Mouse (Mus musculus) embryo, embryonic 11 days (tissue): Measurements from ENCODE around the gene Sdhb.
A peak's percentile ranks its signal among the peaks of the same experiment; 100 is the strongest.

Experiments
- DNase-seq: peaks from one replicate; pipeline ENCODE4 v3.0.0-alpha.2; 2015

Gene Sdhb

DNA sequence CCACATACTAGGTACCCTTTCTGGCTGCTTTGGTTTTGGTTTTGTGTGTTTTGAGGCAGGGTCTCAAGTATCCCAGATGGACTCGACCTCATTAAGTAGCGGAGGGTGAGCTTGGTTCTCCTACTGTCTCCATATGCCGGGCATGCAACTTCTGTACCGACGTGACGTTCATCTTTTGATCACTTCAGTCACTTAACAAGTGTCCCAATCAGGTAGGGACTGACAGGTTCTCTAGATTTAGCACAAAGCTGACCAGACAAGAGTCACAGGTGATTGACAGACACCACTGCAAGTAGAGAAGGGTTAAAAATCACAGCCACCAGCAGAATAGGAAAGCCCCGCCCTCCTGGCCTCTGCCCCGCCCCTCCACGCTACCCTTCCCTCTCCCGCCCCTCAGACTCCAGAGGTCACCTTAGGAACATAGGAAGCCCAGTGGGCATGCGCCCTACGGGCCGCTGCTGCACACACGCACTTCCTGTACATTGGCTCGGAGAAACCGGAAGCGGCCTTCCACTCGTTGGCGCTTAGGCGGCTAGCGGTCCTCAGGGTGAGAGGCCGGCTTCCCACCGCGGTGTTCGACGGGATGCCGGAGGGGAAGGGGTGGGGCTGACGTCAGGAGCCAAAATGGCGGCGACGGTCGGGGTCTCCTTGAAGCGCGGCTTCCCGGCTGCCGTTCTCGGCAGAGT lies at the start of gene Sdhb:
Sdhb (plus strand) TSS at position 423 of the 686 bp plus-strand sequence.
- DNase-seq, result peak; percentile 100

DNA sequence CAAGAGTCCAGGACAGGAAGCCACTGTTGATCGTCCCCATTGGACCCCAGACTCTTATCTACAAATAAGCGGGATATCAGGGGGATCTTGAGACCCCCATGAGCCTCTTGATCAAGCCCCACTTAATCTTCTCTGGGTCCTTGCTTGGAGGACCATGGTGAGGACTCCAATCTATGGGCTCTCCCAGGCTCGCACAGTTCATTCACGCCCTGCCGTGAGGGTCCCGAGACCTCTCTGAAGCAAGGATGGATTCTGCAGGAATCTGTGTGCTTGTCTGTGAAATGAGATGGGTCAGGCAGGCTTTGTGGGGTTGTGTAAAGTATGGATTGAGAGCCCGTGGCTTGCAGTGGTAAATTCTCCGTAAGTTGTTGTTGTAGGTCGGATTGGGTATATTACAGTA lies 49.6 kb upstream of the Sdhb start:
- DNase-seq, result no peak

DNA sequence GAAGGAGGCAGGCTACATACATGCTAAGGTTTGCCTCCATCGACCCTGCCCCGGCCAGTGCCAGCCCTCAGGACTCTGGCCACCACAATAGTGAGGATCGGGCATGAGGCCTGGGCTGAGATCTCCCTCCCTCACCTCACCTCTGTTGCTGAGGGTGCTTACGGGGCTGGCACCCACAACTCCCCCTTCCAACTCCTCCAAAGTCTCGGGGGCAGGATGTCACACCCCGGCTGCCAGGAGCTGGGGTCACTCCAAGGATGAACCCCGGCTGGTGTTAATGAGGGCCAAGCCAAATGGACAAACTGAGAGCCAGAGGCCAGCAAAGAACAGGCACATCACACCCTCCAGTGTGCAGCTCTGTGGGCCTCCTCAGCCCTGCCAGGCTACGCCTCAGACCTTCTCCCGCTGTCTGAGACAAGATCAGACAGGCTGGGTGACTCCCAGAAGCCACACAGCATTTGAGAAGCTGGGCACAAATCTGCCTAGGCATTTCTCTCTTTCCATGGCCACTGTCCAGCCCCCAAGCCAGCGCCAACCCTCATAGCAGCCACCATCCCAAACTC lies 48.7 kb upstream of the Sdhb start:
- DNase-seq, result no peak

DNA sequence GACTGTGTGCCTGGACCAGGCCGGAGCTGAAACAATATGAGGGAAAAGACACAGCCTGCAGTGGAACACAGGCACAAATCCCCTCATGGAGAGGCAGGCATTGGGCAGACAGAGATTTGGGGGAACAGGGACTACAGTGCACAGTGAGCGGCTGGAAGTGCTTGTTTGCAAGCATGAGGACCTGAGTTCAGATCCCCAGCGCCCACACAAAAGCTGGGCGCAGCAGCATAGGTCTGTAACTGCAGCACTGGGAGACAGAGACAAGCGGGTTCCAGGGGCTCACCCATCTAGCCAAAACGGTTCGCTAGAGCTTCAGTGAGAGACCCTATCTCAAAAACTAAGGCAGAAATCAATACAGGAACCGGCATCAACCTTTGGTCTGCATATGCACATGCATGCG lies 47.4 kb upstream of the Sdhb start:
- no peak for DNase-seq

DNA sequence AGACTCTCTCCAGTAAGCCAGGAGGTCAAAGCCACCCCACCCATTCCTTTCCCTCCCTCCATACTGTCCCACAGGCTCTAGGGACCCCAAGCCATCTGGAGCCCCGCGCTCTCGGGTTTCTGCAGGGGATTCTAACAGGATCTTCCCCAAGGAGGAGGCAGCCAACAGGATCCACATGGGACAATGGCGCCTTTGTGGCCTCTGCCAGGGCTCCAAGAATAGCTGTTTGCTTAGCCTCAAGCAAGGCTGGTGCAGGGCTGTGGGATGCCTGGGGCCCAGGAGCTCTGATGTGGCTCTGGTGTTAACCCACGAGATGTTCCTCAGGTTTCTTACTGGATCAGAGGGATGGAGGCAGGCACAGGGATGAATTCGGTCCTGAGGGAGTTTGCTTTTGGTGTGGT lies 46.3 kb upstream of the Sdhb start:
- DNase-seq, result peak; percentile 40

DNA sequence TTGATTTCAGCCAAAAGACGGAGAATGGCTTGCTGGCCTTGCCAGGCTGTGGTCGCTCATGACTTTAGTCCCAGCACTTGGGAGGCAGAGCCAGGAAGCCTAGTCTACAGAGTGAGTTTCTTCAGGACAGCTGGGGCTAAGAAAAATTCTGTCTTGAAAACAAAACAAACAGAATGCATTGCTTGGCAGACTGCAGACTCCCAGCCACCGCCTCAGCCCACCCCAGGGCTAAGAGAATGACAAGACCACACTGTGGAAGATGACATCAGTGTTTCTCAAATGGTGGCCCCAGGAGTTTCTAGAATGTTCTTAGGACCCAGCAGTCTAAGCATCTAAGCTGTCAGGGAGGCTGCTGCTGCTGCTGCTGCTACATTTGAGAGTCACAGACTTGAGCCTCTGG lies 45.8 kb upstream of the Sdhb start:
- no peak for DNase-seq

DNA sequence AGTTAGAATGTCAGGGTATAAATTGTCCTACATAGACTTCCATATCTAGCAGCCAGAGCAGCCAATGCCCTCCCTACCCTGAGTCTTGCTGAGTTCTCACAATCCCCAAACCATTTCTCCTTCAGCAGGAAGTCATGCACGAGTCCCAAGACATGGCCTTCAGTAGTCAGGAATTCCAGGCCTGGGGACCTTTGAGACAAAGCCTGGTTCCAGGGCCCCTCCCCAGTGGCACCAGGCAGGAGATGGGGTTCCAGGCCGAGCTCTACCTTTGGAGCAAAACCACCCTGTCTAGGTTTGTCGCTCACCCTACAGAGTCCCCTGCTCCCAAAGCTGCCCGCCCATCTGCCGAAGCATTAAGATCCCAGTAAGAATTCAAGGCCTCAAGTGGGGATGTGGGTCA lies 44.7 kb upstream of the Sdhb start:
- no peak for DNase-seq

DNA sequence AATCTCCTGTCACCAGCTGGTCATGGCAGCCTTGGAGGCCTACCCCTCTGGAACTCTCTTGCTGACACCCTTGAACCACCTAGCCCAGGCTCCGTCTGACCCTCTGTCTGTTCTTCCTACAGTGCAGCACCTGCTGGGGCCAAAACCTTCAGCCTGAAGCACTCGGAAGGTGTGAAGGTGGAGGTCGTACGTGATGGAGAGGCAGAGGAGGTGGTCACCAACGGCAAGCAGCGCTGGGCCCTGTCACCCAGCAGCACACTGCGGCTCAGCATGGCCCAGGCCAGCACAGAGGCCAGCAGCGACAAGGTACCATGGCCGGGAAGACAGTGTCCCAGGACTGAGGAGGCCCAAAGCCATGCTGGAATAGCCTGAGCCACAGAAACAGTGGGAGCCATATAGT lies 43.6 kb upstream of the Sdhb start:
- no peak for DNase-seq

DNA sequence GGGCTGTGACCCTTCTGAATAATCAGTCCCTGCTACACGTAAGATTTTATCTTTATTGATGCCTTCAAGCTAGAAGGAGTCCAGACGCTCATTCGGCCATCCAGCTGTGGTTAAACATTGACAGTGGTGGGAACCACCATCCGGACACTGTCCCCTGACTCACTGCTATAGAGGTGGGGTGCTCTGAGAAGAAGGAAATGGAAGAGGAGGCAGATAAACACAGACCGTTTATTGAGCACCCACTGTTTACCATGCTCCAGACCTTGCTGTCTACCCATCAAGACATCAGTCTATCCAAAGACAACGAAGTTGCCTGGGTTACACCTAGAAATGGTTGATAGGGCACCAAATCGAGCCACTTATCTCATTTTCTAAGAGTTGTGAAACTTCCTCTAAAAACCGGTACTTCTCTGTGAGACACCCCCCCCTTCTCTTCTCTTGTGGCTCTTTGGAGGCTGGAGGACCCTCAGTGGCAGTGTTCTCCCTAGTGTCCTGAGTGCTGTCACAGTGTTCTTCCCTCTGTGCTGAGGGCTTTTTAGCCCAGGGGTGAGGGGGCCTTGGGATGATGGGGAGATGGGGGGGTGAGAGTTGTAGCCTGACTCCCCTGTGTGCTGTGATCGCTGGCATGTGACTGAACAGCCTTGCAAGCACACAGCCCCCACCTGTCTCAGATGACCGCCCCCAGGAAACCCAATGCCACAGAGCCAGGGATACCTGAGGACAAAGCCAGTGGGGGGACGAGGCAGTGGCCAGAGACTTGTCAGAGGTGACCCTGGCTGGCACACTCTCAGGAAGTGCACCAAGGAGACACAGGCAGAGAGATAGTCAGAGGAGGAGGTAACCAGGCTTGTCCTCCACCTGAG lies 40.8 kb upstream of the Sdhb start:
- DNase-seq, result no peak

DNA sequence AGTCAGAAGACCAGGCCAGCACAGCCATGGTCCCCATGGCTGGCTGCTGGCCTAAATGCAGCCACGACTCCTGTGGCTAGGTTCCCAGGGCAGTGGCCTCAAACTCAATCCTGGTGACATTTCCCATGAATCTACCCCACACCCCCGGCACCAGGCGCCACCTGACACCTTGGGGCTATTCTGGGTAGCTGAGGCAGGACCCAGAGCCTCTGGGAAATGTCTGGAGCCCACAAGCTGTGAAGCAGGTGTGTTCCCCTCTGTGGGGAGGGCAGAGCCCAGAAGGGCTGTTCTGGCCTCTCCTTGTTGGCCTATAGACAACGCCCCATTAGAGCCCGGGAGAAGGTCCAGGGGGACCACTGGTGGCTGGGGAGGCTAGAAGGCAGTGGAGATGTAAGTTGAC lies 38.5 kb upstream of the Sdhb start:
- no peak for DNase-seq

DNA sequence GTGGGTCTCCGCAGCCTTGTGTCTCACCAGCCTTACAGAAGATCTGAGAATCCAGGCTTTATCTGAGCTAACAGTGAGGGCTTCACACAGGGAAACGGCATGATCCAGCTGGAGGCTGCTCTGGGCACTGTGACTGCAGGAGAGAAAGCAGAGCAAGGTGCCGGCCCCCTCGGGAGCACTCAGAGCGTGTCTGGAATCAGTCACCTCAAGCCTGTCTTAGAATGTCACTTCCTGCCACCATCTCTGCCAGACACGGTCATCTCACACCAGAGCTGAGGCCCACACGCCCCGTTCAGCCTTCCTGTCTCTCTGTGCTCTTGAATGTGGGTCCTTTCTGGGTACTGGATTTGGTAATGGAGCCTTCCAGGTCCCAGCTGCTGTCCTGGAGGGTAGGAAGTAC lies 35.4 kb upstream of the Sdhb start:
- no peak for DNase-seq

DNA sequence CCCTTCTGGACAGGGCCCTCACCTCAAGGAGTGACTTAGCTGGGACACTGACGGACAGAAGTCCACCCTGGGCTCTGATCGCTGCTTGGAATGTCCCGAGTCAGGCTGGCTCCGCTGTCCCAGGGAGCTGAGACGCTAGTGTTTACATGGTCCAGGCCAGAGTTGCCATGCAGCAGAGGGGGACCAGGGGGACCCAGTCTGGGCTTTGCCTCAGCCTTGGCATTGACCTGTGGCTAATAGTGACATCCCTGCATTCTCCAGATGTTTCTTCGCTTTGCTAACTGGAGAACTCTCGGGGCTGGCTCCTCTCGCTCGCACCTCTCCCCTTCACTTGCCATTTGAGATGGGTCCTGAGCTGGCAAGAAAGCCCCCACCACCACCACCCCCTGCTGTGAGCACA lies 32.7 kb upstream of the Sdhb start:
- no peak for DNase-seq

DNA sequence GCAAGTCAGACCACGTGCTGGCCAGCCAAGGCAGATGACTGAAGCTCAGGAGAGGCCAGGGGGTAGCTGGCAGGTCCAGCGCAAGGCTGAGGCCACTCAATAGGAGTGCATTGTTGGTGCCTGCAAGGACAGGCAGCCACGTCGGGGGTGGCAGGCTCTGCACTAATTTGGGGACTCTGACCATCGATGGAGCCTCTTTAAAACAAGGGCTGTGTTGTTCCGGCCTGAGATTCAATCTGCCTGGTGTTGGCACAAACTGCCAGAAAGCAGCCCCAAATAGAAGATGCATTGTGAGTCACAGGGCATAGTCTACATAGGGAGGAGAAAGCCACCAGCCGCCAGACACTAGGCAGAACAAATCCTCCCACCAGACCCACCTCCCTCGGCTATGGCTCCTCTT lies 31.3 kb upstream of the Sdhb start:
- no peak for DNase-seq

DNA sequence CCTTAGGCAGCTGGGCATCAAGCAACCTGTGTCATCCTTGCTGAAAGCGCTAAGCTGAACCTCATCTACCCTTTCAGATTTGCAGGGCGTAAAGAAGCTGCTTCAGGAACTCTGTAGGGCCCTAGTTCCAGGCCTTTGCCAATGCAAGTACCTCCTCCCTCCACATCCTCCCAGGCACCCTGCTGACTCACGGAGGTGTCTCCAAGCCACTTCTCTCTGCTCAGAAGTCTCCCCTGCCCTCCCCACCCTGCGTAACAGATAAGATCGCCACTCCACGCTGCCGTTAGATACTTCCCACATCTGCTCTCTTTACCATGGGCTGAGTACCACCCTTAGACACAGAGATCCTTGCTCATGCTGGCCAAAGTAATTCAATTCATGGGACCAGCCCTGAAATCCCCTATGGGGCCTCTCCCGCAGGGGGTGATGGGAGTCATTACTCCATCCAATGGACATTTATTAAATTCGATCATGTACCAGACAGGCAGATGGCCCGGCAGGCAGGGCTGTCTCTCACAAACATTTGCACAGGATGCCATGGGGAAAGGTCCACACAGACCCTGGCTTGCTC lies 30.0 kb upstream of the Sdhb start:
- DNase-seq, result no peak

DNA sequence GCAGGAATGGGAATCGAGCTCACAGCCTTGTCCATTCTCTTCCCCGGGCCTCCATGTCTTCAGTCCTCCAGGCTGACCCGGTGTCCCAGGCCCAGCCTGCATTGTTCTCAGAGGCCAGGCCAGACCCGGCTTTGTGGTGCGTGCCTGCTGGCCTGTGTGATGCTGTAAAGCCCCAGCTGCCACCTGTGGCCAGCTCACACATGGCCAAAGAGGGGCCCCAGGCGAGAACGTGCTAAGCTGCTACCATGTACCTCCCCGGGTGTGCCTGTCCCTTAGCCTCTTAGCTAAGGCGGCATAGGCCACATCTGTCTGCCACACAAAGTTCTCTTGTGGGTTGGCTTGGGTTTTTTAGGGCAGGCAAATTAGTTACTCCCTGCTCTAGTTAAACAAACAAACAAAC lies 25.4 kb upstream of the Sdhb start:
- DNase-seq, result no peak

DNA sequence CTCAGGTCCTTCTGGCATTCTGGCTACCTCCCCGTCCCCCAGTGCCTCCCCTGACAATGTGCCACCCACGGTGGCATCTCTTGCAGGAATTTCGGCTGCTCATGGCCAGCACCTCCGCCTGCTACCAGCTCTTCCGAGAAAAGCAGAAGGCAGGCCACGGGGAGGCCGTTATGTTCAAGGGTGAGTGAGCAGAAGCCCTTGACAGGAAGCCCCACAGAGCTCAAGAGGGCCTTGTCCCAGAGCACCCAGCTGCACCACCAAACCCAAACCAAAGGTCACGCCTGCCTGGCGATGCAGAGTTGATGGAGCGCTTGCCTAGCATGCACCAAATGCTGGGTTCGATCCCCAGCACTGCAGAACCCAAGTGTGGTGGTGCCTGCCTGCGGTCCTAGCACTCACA lies 16.6 kb upstream of the Sdhb start:
- no peak for DNase-seq

DNA sequence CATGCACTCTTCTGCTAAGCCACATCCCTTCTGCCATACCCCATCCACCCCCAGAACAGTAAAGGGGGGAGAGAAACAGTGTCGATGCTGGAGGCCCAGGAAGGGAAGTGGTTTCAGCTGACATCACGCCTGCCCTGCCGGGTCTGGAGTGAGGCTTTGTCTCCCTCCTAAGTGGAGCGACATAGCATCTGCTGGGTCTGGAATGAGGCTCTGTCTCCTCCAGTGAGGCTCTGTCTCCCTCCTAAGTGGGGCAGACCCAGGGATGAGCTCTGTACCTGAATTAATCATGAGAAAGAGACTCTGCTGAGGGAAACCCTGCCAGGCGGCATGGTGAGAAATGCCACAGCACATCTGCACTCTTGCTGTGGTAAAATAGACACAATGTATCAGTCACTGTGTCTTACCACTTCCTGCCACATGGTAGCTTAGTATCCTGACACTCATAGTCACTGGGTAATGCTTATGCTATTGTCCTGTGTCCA lies 16.0 kb upstream of the Sdhb start:
- DNase-seq, result no peak

DNA sequence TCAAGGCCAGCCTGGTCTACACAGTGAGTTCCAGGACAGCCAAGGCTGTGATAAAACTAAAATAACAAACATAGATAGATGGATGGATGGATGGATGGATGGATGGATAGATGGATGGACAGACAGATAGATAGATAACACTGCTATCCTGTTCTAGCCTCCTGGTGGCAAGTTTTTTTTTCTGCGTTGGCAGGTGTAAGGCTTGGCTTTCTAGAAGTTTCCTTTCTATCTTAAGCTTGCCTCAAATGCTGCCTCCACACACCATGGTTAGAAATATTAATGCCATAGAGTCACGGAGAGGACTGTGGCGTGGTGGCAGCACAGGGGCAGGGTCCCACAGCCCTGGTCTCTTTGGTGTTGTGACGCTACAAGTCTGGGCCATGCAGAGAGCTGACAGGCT lies 15.4 kb upstream of the Sdhb start:
- no peak for DNase-seq

DNA sequence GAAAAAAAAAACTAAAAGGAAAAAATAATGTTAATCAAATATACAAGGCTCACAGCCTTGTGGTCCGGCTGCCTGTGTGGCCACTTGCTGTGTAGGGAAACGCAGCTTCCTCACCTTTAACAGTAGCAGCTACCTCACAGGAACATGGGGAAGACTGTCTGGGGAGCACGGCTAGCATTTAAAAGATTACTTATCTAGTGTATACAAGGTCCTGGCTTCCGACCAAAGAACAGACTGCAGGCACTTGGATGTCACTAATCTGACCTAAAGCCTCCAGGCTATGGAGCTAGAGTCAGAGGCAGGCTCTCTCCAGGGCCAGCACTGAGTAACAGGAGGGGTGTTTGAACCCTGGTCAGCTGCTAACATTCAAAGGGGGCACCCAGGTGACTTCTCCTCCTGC lies 15.0 kb upstream of the Sdhb start:
- DNase-seq, result no peak

DNA sequence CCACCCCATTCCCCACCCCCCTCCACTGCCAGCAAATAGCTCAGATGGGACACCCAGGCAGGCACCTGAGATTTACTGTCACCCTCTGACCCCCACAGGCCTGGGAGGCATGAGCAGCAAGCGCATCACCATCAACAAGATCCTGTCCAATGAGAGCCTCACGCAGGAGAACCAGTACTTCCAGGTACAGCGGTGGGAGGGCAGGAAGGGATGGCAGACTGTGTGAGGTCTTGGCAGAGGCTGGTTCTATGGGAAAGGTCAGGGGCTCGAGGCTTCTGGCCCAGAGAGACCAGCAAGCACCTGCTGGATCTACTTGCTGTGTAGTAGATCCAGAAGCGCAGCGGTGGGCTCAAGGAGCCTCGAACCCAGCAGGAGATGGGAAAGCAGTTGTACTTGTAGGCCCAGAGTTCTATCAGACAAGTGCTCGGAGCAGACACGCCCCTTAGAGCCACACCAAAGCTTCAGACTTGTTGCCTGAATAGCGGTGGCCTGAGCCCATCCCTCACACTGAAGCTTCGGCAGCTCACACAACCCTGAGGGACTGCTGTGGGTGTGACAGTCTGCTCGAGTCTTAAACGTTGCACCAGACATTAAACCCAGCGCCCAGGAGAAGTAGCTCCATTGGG lies 14.3 kb upstream of the Sdhb start:
- DNase-seq, result no peak

DNA sequence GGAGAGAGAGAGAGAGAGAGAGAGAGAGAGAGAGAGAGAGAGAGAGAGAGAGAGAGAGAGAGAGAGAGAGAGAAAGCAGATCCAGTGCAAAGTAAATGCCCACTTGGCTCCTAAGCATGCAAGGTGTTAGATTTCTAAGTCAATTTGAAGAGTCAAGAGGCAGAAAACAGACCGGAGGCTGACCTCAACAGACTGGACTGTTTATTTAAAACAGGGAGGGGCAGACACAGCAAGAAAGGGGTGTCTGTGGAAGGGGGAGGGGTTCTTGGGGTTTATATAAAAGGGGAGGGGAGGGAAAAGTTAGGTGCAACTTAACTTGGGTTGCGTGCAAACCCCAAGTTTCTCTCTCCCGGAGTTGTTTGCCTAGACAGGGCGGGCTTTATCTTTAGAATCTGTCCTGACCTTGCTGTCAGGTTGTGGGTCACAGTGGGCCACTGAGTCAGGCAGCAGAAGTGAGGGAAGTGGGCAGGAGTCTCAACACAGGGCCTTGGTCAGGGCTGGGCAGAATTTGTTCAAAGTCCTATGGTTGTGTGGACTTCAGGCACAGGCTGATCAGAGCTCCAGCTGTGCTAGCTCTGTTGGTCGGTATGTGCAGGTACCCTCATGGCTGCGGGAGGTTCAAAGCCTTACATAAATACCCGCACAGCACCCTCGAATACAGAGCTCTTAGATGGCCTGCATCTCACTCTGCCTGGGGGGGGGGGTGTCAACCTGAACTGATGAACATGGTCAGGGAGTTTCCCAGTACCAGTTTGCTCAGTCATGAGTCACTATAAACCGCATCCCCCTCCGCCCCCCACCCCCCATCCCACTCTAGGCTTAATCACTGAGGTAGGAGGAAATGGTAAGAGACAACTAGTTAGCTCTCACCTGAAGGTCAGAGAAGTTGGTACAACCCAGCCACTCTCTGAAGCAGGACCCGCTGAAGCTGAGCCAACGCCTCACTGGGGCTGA lies 13.2 kb upstream of the Sdhb start:
- DNase-seq, result no peak

DNA sequence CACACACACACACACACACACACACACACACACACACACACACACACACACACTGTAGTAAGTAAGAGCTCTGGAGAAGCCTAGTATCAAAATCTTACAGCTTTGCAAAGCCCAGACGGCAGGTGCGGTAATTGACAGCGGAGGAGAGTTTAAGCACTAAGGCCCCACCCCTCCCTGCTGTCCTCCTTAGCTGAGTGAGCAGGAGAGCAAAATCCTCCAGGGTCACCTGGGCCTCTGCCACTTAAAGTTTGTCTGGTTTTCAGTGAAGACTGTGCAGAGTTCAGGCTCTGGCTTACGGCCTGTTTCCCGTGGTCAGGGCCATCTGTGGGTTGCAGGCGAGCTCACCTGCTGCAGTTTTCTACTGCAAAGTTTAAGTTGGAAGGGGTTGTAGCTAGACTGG lies 12.5 kb upstream of the Sdhb start:
- DNase-seq, result no peak
